Mouse (Mus musculus) liver, embryonic 16.5 days (tissue): Measurements from ENCODE around the gene Hist3h2a. TPM values are rescaled to one million over a fixed set of nuclear protein-coding genes. Genes with fewer than 3 reads are reported as not detected.

Source experiments
- ATAC-seq: fragments of 200-750 bp; cut with Nextera tagmentation; 2 replicates; pipeline ENCODE4 v1.8.0; 2017; ENCODE audit warnings: low read depth, mild to moderate bottlenecking, moderate number of reproducible peaks, moderate library complexity
- H3K27ac ChIP-seq: fragments of 300-500 bp; sonication (generic); 2 replicates; pipeline ENCODE4 v1.5.1; 2014; ENCODE audit warnings: mild to moderate bottlenecking, low read length
- H3K27me3 ChIP-seq: fragments of 300-500 bp; sonication (generic); 2 replicates; pipeline ENCODE4 v1.6.1; 2014; ENCODE audit warnings: low read depth, low read length, mixed read lengths; ENCODE audit not compliant: control insufficient read depth, insufficient read depth
- H3K36me3 ChIP-seq: fragments of 300-500 bp; sonication (generic); 2 replicates; pipeline ENCODE4 v1.6.1; 2014; ENCODE audit warnings: mild to moderate bottlenecking; ENCODE audit not compliant: control insufficient read depth, insufficient read depth
- H3K4me1 ChIP-seq: fragments of 300-500 bp; sonication (generic); 2 replicates; pipeline ENCODE4 v1.6.1; 2014; ENCODE audit warnings: low read depth, low read length, mixed read lengths; ENCODE audit not compliant: control insufficient read depth
- H3K4me2 ChIP-seq: fragments of 300-500 bp; sonication (generic); 2 replicates; pipeline ENCODE4 v1.6.1; 2014; ENCODE audit warnings: low read depth, low read length, mixed read lengths
- H3K4me3 ChIP-seq: fragments of 300-500 bp; sonication (generic); 2 replicates; pipeline ENCODE4 v1.5.1; 2014; ENCODE audit warnings: low read depth, mild to moderate bottlenecking, low read length
- H3K9ac ChIP-seq: fragments of 300-500 bp; sonication (generic); 2 replicates; pipeline ENCODE4 v1.6.1; 2014; ENCODE audit warnings: low read depth, low read length
- H3K9me3 ChIP-seq: fragments of 300-500 bp; sonication (generic); replicated peaks from 2 replicates; pipeline ENCODE4 v1.6.1; 2016; ENCODE audit warnings: low read length; ENCODE audit not compliant: control insufficient read depth
- WGBS: fragments of 180-500 bp; shearing (Covaris S2); extraction: QIAGEN DNeasy Blood & Tissue Kit; methylation state at CpG from one replicate; pipeline ENCODE4 v1.1.7; 2014; ENCODE audit not compliant: insufficient replicate concordance; 5-methylcytosine and 5-hydroxymethylcytosine counted together
- polyA plus RNA-seq: library from polyadenylated mRNA; unstranded; fragments of >200 nt; fragmentation: Nextera tagmentation; extraction: Ambion mirVana; gene quantifications from 2 replicates; pipeline ENCODE4 v1.2.1, GENCODE M21; 2015

Hist3h2a gene
- polyA plus RNA-seq, 1 experiment from 2014 or later = 21.2 TPM

- Histone ChIP-seq H3K9me3 (no peaks in the 10 kb centered on the region), H3K4me1 (peaks cover 20% of the 10 kb centered on the region), H3K27me3 (peaks cover under 1% of the 10 kb centered on the region; the same call in 1 of the 2 replicates), H3K9ac (peak within 1 kb of the TSS; percentile 97), H3K27ac (peak within 1 kb of the TSS; percentile 92), H3K4me3 (peak within 1 kb of the TSS; percentile 89), H3K4me2 (peak within 1 kb of the TSS; percentile 97), H3K36me3 (peaks cover 12% of the 10 kb centered on the region)
- 0% methylated on average over 89 of the region's 95 CpGs for WGBS
- ATAC-seq = peak; percentile 98
These were observed 16.0 kb upstream of the Hist3h2a start, which contains the start of gene Rnf187 for GRCm38 (mm10) chr11:58938322-58939087. Rnf187 (minus strand) TSS chr11:58938916.

DNA sequence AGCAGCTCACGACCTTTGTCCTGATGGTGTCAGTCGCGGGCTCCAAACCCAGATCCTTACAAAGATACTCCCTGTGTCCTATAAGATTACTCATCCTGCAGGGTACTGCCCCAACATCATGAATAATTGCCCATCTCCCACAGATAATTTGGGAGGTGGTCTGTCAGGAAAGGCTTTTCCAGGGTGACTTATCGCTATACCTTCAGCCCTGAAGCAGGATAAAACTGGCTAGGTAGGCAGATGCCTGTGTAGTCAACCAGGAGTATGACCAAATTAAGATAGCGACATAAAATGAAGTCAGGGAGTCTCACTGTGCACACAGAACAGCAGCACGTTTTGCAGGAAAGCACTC lies 15.4 kb upstream of the Hist3h2a start:
- 19% methylated on average over 6 of the region's 6 CpGs for WGBS
- Histone ChIP-seq H3K4me2 (peak overlapping the region; percentile 97), H3K9ac (peak overlapping the region; percentile 97), H3K27me3 (peaks cover 3% of the 10 kb centered on the region), H3K9me3 (no peaks in the 10 kb centered on the region), H3K4me1 (peaks cover 20% of the 10 kb centered on the region), H3K4me3 (peak overlapping the region; percentile 89), H3K36me3 (peaks cover 6% of the 10 kb centered on the region; the same call in 1 of the 2 replicates), H3K27ac (no peak overlapping the region)
- ATAC-seq = no peak

GRCm38 (mm10) chr11:58944136-58944535 lies 10.3 kb upstream of the Hist3h2a start:
- H3K9me3 ChIP-seq = no peaks in the 10 kb centered on the region
- peaks cover 24% of the 10 kb centered on the region for H3K27me3 ChIP-seq
- H3K36me3 ChIP-seq = no peaks in the 10 kb centered on the region
- 70% methylated on average over 5 of the region's 5 CpGs for WGBS
- no peak overlapping the region for H3K9ac ChIP-seq
- no peak for ATAC-seq
- H3K4me2 ChIP-seq = no peak overlapping the region
- no peak overlapping the region for H3K27ac ChIP-seq
- peaks cover 14% of the 10 kb centered on the region for H3K4me1 ChIP-seq
- no peak overlapping the region for H3K4me3 ChIP-seq

DNA sequence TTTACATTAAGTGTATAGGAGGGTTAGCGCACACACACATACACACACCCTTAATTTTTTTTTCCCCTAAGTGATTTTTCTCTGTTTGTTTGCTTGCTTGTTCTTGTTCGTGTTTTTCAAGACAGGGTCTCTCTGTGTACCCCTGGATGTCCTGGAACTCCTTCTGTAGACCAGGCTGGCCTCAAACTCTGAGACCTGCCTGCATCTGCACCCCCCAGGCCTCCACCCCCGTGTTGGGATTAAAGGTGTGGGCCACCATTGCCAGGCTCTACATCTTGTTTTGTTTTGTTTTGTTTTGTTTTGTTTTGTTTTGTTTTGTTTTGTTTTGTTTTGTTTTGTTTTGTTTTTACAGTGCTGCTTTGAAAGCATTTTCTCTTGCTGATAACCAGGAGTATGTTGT lies 7.2 kb upstream of the Hist3h2a start:
- no peak overlapping the region for H3K27ac ChIP-seq
- no peaks in the 10 kb centered on the region for H3K9me3 ChIP-seq
- peaks cover 49% of the 10 kb centered on the region for H3K27me3 ChIP-seq
- no peak overlapping the region for H3K4me3 ChIP-seq
- no peak for ATAC-seq
- no peak overlapping the region for H3K4me2 ChIP-seq
- H3K36me3 ChIP-seq = no peaks in the 10 kb centered on the region
- WGBS = 57% methylated on average over 3 of the region's 3 CpGs
- H3K9ac ChIP-seq = no peak overlapping the region
- H3K4me1 ChIP-seq = peaks cover 16% of the 10 kb centered on the region

GRCm38 (mm10) chr11:58947798-58948528 lies 6.5 kb upstream of the Hist3h2a start:
- Histone ChIP-seq H3K9ac (peak overlapping the region; percentile 46), H3K27ac (peak overlapping the region; percentile 49), H3K36me3 (no peaks in the 10 kb centered on the region), H3K4me2 (peak overlapping the region; percentile 70), H3K4me3 (peak overlapping the region; percentile 59), H3K9me3 (no peaks in the 10 kb centered on the region), H3K4me1 (peaks cover 18% of the 10 kb centered on the region), H3K27me3 (peaks cover 49% of the 10 kb centered on the region)
- WGBS = 16% methylated on average over 23 of the region's 23 CpGs
- ATAC-seq = peak; percentile 45; the same call in 1 of the 2 replicates

DNA sequence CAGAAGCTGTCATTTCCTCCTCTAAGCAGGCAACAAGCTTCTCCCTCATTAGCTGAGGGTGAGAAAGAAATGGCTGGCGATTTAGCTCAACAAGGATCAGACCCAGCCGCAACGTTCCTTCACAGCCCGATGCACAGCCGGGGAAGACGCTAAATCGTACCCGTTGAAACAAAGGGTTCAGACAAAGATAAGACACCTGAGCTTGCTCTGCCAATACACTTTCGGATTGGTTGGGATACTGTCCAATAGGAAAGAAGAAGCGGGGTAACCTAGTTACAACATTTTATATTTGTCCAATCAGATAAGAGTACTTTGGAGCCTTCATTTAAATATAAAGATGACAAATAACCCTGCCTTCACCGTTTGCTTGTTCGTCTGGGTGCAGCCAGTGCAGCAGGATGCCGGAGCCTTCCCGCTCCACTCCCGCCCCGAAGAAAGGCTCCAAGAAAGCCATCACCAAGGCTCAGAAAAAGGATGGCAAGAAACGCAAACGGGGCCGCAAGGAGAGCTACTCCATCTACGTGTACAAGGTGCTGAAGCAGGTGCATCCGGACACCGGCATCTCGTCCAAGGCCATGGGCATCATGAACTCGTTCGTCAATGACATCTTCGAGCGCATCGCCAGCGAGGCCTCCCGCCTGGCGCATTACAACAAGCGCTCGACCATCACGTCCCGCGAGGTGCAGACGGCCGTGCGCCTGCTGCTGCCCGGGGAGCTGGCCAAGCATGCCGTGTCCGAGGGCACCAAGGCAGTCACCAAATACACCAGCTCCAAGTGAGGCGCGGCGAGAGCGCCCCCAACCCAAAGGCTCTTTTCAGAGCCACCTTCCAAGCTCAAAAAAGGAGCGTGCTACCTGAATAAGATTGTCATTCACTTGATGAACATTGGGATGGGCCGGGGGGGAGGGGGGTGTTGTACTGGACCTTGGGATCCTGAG lies 5.7 kb upstream of the Hist3h2a start, which contains the start of gene Hist3h2ba:
Hist3h2ba (plus strand) TSS at position 379 of the 938 bp plus-strand sequence.
- Histone ChIP-seq H3K36me3 (no peaks in the 10 kb centered on the region), H3K4me3 (peak within 1 kb of the TSS; percentile 59), H3K27me3 (peaks cover 47% of the 10 kb centered on the region), H3K27ac (peak within 1 kb of the TSS; percentile 64), H3K9ac (peak within 1 kb of the TSS; percentile 60), H3K4me1 (peaks cover 27% of the 10 kb centered on the region), H3K9me3 (no peaks in the 10 kb centered on the region), H3K4me2 (peak within 1 kb of the TSS; percentile 70)
- WGBS = under 1% methylated on average over 46 of the region's 48 CpGs
- peak; percentile 83 for ATAC-seq

DNA sequence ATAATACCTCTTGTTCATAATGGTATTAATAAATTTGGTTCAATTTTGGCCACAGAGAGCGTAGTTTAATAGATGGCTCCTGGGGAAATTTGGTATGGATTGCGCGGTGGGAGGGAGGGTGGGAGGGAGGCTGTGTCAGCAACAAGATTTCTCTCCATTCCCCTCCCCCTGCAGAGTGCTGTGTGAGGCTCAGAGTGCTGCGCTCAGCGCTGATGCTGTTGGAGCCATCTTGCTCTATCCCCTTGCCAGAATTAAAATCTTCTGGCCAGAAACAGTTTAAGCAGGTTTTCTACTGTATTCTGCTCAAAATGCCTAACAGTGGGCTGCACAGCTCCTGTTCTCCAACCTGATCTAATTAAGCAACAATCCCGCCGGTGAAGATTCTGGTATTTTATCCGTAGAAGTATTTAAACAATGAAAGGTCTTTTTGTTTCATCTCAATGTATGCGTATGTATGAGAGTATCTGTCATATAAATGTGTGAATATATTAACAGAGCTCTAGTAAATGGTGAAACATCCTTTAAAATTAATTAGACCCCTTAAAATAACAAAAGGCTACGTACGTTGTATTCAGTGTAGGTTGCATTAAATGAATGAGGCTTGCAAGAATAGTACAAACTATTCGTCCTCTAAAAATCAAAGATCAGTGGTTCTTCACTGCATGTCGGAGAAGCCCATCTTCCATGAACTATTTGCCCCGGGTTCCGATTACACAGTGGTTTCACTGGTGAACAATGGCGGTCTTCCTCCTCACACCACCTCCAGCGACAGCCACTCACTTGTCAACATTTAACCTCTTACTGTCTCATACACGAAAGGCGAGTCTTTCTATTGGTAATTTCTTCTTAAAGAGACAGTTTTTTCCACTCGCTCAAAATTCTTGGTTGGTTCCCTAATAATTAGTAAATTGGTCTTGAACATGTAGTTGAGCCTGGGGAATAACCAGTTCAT lies 4.7 kb upstream of the Hist3h2a start:
- peak overlapping the region; percentile 60 for H3K9ac ChIP-seq
- peak overlapping the region; percentile 64 for H3K27ac ChIP-seq
- peaks cover 43% of the 10 kb centered on the region for H3K27me3 ChIP-seq
- peak overlapping the region; percentile 70 for H3K4me2 ChIP-seq
- H3K9me3 ChIP-seq = no peaks in the 10 kb centered on the region
- no peak for ATAC-seq
- peaks cover 27% of the 10 kb centered on the region for H3K4me1 ChIP-seq
- WGBS = 25% methylated on average over 20 of the region's 20 CpGs
- H3K36me3 ChIP-seq = no peaks in the 10 kb centered on the region
- peak overlapping the region; percentile 59 for H3K4me3 ChIP-seq

DNA sequence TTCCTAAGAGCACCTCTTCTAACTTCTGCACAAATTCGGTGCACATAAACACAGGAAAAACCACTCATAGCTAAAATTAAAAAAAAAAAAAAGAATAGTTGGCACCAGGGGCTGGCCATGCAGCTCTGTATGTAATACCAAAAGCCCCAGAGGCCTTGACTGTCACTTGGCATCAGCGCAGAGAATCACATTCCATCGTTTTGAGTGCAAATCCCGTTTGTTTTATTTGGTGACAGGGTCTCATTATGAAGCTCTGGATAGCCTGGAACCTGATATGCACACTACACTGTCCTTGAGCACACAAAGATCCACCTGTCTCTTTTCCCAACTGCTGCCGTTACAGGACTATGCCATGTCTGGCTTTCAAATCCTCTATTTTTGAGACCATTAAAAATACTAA lies 3.3 kb upstream of the Hist3h2a start:
- H3K27me3 ChIP-seq = peaks cover 40% of the 10 kb centered on the region

More for the DNA sequence above, 3.3 kb upstream of the Hist3h2a start:
- H3K4me2 ChIP-seq = no peak overlapping the region
- H3K4me3 ChIP-seq = no peak overlapping the region
- no peak overlapping the region for H3K27ac ChIP-seq
- H3K9ac ChIP-seq = no peak overlapping the region
- no peaks in the 10 kb centered on the region for H3K36me3 ChIP-seq
- 76% methylated on average over 5 of the region's 5 CpGs for WGBS
- ATAC-seq = no peak
- no peaks in the 10 kb centered on the region for H3K9me3 ChIP-seq
- peaks cover 27% of the 10 kb centered on the region for H3K4me1 ChIP-seq
